Mouse (Mus musculus) cortical plate, adult 2 months (tissue): Measurements from ENCODE around the gene Foxp1. TPM values are rescaled to one million over a fixed set of nuclear protein-coding genes. Genes with fewer than 3 reads are reported as not detected.

Source experiments
- H3K27ac ChIP-seq: fragments of 200-500 bp; 2 replicates; pipeline ENCODE4 v1.5.1; 2012; ENCODE audit warnings: low read length, control low read depth, inconsistent platforms; ENCODE audit not compliant: insufficient read depth
- H3K4me1 ChIP-seq: fragments of 200-500 bp; 2 replicates; pipeline ENCODE4 v1.6.1; 2011; ENCODE audit warnings: low read length; ENCODE audit not compliant: control insufficient read depth, insufficient read depth
- H3K4me3 ChIP-seq: fragments of 200-500 bp; 2 replicates; pipeline ENCODE4 v1.5.1; 2011; ENCODE audit warnings: mild to moderate bottlenecking, low read length, control low read depth; ENCODE audit not compliant: insufficient read depth
- CTCF ChIP-seq: fragments of 200-500 bp; IDR thresholded peaks from 2 replicates; pipeline ENCODE4 v1.5.1; 2011; ENCODE audit warnings: mild to moderate bottlenecking, control low read depth, low read length; ENCODE audit not compliant: insufficient read depth; ENCODE audit errors: extremely low read depth
- POLR2A ChIP-seq: fragments of 200-500 bp; IDR thresholded peaks from 2 replicates; pipeline ENCODE4 v1.6.1; 2011; ENCODE audit warnings: mild to moderate bottlenecking, low read length, control low read depth; ENCODE audit not compliant: insufficient read depth; ENCODE audit errors: extremely low read depth
- polyA plus RNA-seq: library from polyadenylated mRNA; depleted of rRNA; stranded (reverse); fragments of >200 nt; gene quantifications from 2 replicates; pipeline ENCODE4 v1.2.3, GENCODE M21; 2012

Foxp1 gene
- polyA plus RNA-seq, 1 experiment, result 99.2 TPM

DNA sequence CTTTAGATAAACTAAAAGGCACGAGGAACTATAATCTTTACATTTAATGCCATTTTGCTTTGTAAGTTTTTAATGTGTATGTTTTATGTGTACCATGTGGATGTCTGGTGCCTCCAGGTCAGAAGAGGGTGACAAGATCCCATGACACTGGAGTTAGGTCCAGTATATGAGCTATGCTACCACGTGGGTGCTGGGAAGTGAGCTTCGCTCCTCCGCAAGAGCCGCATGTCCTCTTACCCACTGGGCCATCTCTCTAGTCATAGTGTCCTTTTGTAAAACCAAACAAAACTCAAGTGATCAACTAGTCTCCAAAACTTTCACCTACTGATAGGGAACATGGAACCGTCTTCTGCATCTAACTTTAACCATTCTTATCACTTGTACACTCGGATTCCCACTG is 542.5 kb downstream of the Foxp1 start:
- no peak overlapping the region for H3K27ac ChIP-seq
- TF ChIP-seq POLR2A (no peak), CTCF (no peak)
- H3K4me1 ChIP-seq, result 0 out of 2 replicates have a peak, but pooled peaks cover 2% of the 10 kb centered on the region
- H3K4me3 ChIP-seq, result no peak overlapping the region

DNA sequence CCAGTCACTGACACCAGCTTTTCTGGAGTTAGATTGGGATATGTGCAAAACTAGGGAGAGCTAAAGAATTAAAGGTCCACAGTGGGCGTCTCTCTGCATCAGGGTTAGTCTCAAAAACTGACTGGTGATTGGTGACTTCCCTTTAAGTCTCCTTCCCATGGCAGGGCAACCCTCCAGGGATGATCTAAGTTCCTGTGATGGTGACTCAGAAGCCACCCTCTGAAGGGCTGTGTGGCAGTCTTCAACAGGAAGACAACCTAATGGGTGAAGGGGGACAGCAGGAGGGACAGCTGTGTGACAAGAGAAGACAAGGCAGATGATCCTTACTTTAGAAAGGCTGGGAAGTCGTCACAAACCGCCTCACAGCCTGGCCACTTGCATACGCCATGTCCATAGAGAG is 544.7 kb downstream of the Foxp1 start:
- H3K4me3 ChIP-seq, result no peak overlapping the region
- no peak for TF ChIP-seq CTCF
- TF ChIP-seq POLR2A, result no peak
- H3K4me1 ChIP-seq, result no peaks in the 10 kb centered on the region
- no peak overlapping the region for H3K27ac ChIP-seq

DNA sequence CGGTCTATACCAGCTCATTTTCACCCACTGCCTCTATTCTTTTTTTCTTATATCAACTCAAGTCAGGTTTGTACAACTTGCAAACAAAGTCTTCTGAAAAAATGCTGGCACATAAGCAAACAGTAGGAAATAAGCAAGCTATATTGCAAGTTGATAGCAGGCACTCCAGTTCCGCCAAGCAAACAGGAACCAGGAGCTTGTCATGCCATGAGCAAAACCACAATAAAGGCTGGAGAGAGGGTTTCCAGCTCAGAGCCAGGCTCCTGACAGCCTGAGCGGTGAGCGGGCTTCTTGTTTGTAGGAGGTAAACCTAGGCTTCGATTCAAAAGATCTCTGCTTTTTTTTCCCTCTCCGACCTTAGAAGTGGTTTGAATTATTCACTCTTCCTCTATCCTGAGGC is 546.6 kb downstream of the Foxp1 start:
- TF ChIP-seq CTCF (no peak), POLR2A (no peak)
- H3K27ac ChIP-seq, result no peak overlapping the region
- H3K4me1 ChIP-seq, result no peaks in the 10 kb centered on the region
- no peak overlapping the region for H3K4me3 ChIP-seq

- Histone ChIP-seq H3K4me3 (no peak overlapping the region), H3K27ac (no peak overlapping the region), H3K4me1 (no peaks in the 10 kb centered on the region)
- TF ChIP-seq POLR2A, result no peak
- no peak for TF ChIP-seq CTCF
Measured at GRCm38 (mm10) chr6:98973433-98973832, 549.1 kb downstream of the Foxp1 start.

- Histone ChIP-seq H3K4me1 (no peaks in the 10 kb centered on the region), H3K27ac (no peak overlapping the region), H3K4me3 (no peak overlapping the region)
- TF ChIP-seq POLR2A, result no peak
- no peak for TF ChIP-seq CTCF
Measured at GRCm38 (mm10) chr6:98972404-98972803, 550.1 kb downstream of the Foxp1 start.

DNA sequence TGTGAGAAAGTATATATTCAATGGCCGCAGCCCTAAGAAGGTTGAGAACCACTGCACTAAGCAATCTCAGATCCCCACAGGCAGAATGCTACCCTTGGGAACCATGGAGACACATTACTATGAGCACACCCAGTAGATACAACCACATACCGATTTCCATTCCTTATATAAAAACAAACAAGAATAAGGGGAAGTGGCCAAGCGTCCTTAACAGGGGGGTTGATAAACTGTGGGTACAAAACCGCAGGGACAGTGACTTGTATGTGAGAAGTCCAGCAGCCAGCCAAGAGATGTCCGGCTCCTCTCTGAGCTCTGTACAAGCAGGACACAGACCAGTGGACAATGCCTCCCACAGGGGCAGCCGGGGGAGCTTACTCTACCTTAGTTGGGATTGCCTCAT is 563.2 kb downstream of the Foxp1 start:
- Histone ChIP-seq H3K4me3 (no peak overlapping the region), H3K27ac (no peak overlapping the region), H3K4me1 (no peaks in the 10 kb centered on the region)
- no peak for TF ChIP-seq POLR2A
- TF ChIP-seq CTCF, result no peak

DNA sequence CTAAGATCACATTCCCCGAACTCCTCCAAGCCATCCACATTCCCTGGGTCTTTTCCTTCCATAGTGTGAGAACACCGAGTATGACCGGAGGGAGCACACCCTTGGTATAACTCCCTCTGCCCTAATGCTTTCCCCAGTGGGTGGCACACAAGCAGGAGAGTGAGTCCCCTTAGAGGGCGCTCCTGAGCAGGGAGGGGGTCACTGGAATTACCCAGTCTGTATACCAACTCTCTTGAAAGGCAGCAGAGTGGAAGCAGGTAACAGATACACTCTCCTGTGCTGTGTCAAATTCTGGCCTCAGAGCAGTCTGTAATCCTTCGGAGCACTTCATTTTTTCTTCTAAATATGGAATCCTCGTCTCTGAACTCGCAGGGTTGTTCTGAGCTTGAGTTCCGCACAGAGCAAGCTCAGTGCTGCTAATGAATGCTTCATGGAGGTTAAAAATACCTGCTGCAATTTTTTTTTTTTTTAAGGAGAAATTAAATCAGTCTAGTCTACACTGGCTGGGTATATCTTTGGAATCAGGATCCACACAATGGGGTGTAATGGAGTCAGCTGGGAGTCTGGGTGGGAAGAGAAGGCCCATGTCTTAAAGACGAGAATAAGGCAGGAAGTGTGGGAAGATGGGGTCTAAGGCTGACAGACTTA is 565.9 kb downstream of the Foxp1 start:
- TF ChIP-seq CTCF (peak; percentile 23; the same call in 1 of the 2 replicates), POLR2A (no peak)
- no peak overlapping the region for H3K4me3 ChIP-seq
- H3K4me1 ChIP-seq, result no peaks in the 10 kb centered on the region
- H3K27ac ChIP-seq, result no peak overlapping the region

DNA sequence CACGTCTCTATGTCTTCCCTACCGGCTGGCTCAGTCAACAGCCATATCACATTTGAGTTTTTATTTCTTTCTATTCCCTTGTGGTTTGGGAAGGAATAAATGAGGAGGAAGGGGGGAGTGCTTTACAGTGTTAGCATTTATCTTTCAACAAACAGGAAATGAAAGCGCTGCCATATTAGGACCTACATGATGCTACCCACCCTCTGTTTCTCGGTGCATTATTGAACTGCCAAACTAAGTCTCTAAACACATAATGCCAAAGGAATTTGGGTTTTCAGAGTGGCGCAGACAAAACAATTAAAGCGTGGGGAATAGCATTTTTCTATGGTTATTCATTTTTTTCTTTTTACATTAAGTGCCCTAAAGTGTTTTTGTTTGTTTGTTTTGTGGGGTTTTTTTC is 566.8 kb downstream of the Foxp1 start:
- TF ChIP-seq CTCF (no peak), POLR2A (no peak)
- Histone ChIP-seq H3K27ac (no peak overlapping the region), H3K4me1 (peaks cover under 1% of the 10 kb centered on the region; the same call in 1 of the 2 replicates), H3K4me3 (no peak overlapping the region)

DNA sequence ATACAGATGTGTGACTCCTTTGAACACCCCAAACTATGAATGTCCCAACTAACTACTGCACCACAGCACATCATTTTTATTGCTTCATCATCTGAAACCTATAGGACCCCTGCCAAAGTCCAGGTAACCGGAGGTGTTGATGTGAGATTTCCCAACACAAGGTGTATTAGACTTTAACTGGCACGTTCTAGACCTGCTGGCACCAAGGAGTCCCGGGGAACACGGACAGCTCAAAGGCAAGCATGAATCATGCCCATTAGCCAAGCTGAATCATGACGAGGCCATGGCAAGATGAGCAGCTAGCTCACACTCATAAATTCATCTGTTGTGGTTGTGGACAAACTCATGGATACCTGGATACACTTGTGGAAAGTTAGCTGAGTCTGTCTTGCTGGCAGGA is 568.1 kb downstream of the Foxp1 start:
- H3K4me3 ChIP-seq, result no peak overlapping the region
- peaks cover 6% of the 10 kb centered on the region for H3K4me1 ChIP-seq
- TF ChIP-seq POLR2A, result no peak
- TF ChIP-seq CTCF, result no peak
- no peak overlapping the region for H3K27ac ChIP-seq

- peak overlapping the region; percentile 70 for H3K27ac ChIP-seq
- H3K4me3 ChIP-seq, result no peak overlapping the region
- TF ChIP-seq CTCF (no peak), POLR2A (no peak)
- peaks cover 6% of the 10 kb centered on the region for H3K4me1 ChIP-seq
Measured at GRCm38 (mm10) chr6:98949703-98950191, 572.8 kb downstream of the Foxp1 start.

GRCm38 (mm10) chr6:98949286-98949685 is 573.2 kb downstream of the Foxp1 start:
- Histone ChIP-seq H3K4me1 (peaks cover 6% of the 10 kb centered on the region), H3K27ac (no peak overlapping the region), H3K4me3 (no peak overlapping the region)
- TF ChIP-seq POLR2A (no peak), CTCF (no peak)
